Mouse (Mus musculus): ENCODE results near the gene Mindy4.

DNA sequence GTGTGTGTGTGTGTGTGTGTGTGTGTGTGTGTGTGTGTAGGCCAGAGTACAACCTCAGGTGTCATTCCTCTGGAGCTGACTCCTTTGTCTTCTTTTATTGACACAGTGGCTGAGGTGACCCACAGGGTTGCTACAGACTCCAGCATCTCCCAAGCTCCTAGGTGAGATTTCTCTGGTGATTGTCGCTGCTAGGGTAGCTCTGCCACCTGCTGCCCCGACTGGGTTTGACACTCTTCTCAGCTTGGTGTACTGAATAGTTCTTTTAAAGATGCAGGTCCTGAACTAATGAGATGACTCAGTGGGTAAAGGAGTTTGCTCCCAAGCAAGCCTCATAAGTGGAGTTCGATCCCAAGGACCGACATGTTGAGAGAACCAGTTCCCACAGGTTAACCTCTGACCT lies 31.5 kb upstream of the Mindy4 start:
- TF ChIP-seq CTCF (IDR thresholded peaks at IDR 0.05; ENCODE audit: borderline replicate concordance, insufficient read depth, low read depth, low read length) = no peak
- TF ChIP-seq POLR2A (IDR thresholded peaks at IDR 0.05; ENCODE audit: borderline replicate concordance, insufficient read depth, low read length) = no peak
